Mouse (Mus musculus) adipocyte (in vitro differentiated cells): ENCODE measurements around the gene Rhox4a2.
"Not testable (repeated sequence)": the region's sequence is repeated elsewhere in the genome, so short reads cannot be mapped to it uniquely, and the experiment has no call there.

ENCODE experiments used
- DNase-seq: peaks from one replicate; pipeline ENCODE4 v3.0.0-alpha.2; 2016; ENCODE audit warnings: low spot score

Gene Rhox4a2

GRCm38 (mm10) chrX:37390548-37390947 lies at the start of gene Rhox4a2:
TSS of gene Rhox4a2 (plus strand) at chrX:37390848.
- DNase-seq, result not testable (repeated sequence)

DNA sequence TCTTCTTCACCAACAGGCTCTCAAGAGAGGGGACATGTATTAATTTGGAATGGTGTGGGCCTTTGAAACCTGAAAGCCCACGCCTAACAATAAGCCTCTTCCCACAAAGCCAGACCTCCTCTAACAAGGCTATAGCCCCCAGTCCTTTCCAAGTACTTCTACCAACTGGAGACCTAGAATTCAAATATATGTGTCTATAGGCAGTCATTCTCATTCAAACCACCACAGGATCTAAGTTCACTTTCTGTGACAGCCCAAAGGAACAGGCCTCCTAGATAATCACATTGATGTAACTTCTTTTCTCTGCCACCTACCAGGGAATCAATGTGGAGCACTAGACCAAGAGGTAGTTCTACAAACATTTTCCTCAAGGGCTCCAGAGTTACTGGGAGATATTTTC lies 10.9 kb upstream of the Rhox4a2 start, which contains the start of gene Rhox3a2:
Rhox3a2 (plus strand) TSS at position 301 of the 400 bp plus-strand sequence.
- DNase-seq, result not testable (repeated sequence)

GRCm38 (mm10) chrX:37411767-37412166 lies 21.1 kb downstream of the Rhox4a2 start, which contains the start of gene Rhox2b:
TSS of gene Rhox2b (plus strand) at chrX:37412067.
- DNase-seq, result not testable (repeated sequence)

- not testable (repeated sequence) for DNase-seq
Observed at GRCm38 (mm10) chrX:37432194-37432593, 41.5 kb downstream of the Rhox4a2 start, which contains the start of gene Rhox4b. TSS of gene Rhox4b (plus strand) at chrX:37432494.
